Mouse (Mus musculus) cortical plate, adult 2 months (tissue): ENCODE data around the gene St8sia2. TPM values are rescaled to one million over a fixed set of nuclear protein-coding genes. Genes with fewer than 3 reads are reported as not detected.

Experiments
- H3K27ac ChIP-seq: fragments of 200-500 bp; 2 replicates; pipeline ENCODE4 v1.5.1; 2012; ENCODE audit warnings: low read length, control low read depth, inconsistent platforms; ENCODE audit not compliant: insufficient read depth
- H3K4me1 ChIP-seq: fragments of 200-500 bp; 2 replicates; pipeline ENCODE4 v1.6.1; 2011; ENCODE audit warnings: low read length; ENCODE audit not compliant: control insufficient read depth, insufficient read depth
- H3K4me3 ChIP-seq: fragments of 200-500 bp; 2 replicates; pipeline ENCODE4 v1.5.1; 2011; ENCODE audit warnings: mild to moderate bottlenecking, low read length, control low read depth; ENCODE audit not compliant: insufficient read depth
- CTCF ChIP-seq: fragments of 200-500 bp; IDR thresholded peaks from 2 replicates; pipeline ENCODE4 v1.5.1; 2011; ENCODE audit warnings: mild to moderate bottlenecking, control low read depth, low read length; ENCODE audit not compliant: insufficient read depth; ENCODE audit errors: extremely low read depth
- POLR2A ChIP-seq: fragments of 200-500 bp; IDR thresholded peaks from 2 replicates; pipeline ENCODE4 v1.6.1; 2011; ENCODE audit warnings: mild to moderate bottlenecking, low read length, control low read depth; ENCODE audit not compliant: insufficient read depth; ENCODE audit errors: extremely low read depth
- polyA plus RNA-seq: library from polyadenylated mRNA; depleted of rRNA; stranded (reverse); fragments of >200 nt; gene quantifications from 2 replicates; pipeline ENCODE4 v1.2.3, GENCODE M21; 2012

St8sia2 gene
- polyA plus RNA-seq, 1 experiment: 1.7 TPM

GRCm38 (mm10) chr7:74022571-74022970, 9.1 kb upstream of the St8sia2 start:
- H3K4me1 ChIP-seq: no peaks in the 10 kb centered on the region
- TF ChIP-seq POLR2A (no peak), CTCF (no peak)
- no peak overlapping the region for H3K27ac ChIP-seq
- no peak overlapping the region for H3K4me3 ChIP-seq

GRCm38 (mm10) chr7:74021771-74022170, 8.3 kb upstream of the St8sia2 start:
- H3K27ac ChIP-seq: no peak overlapping the region
- TF ChIP-seq POLR2A (no peak), CTCF (no peak)
- no peaks in the 10 kb centered on the region for H3K4me1 ChIP-seq
- no peak overlapping the region for H3K4me3 ChIP-seq

GRCm38 (mm10) chr7:74016613-74017012, 3.1 kb upstream of the St8sia2 start:
- Histone ChIP-seq H3K4me1 (no peaks in the 10 kb centered on the region; the same call in 1 of the 2 replicates), H3K27ac (no peak overlapping the region), H3K4me3 (no peak overlapping the region)
- TF ChIP-seq POLR2A (no peak), CTCF (0 out of 2 replicates have a peak, but pooled peaks have one; percentile 8)

- Histone ChIP-seq H3K4me3 (peak overlapping the region; percentile 36), H3K27ac (no peak overlapping the region), H3K4me1 (no peaks in the 10 kb centered on the region; the same call in 1 of the 2 replicates)
- TF ChIP-seq POLR2A (no peak), CTCF (no peak)
Measured at GRCm38 (mm10) chr7:74012858-74013600, 461 bp downstream of the St8sia2 start.

- TF ChIP-seq POLR2A (no peak), CTCF (no peak)
- Histone ChIP-seq H3K4me1 (no peaks in the 10 kb centered on the region; the same call in 1 of the 2 replicates), H3K4me3 (peak overlapping the region; percentile 36), H3K27ac (no peak overlapping the region)
Measured at GRCm38 (mm10) chr7:74011976-74012857, 1.3 kb downstream of the St8sia2 start.

GRCm38 (mm10) chr7:74008946-74009542, 4.4 kb downstream of the St8sia2 start:
- no peak for TF ChIP-seq CTCF
- no peak for TF ChIP-seq POLR2A
- H3K4me3 ChIP-seq: no peak overlapping the region
- H3K27ac ChIP-seq: no peak overlapping the region
- H3K4me1 ChIP-seq: peaks cover 2% of the 10 kb centered on the region

- Histone ChIP-seq H3K4me3 (no peak overlapping the region), H3K4me1 (peaks cover 2% of the 10 kb centered on the region; the same call in 1 of the 2 replicates), H3K27ac (no peak overlapping the region)
- TF ChIP-seq CTCF: no peak
- TF ChIP-seq POLR2A: no peak
Measured at GRCm38 (mm10) chr7:74006775-74007371, 6.6 kb downstream of the St8sia2 start.

- TF ChIP-seq POLR2A (no peak), CTCF (no peak)
- H3K4me1 ChIP-seq: peaks cover 2% of the 10 kb centered on the region; the same call in 1 of the 2 replicates
- no peak overlapping the region for H3K27ac ChIP-seq
- H3K4me3 ChIP-seq: no peak overlapping the region
Measured at GRCm38 (mm10) chr7:74006364-74006763, 7.1 kb downstream of the St8sia2 start.

GRCm38 (mm10) chr7:74000743-74001510, 12.6 kb downstream of the St8sia2 start:
- Histone ChIP-seq H3K4me1 (no peaks in the 10 kb centered on the region), H3K27ac (no peak overlapping the region), H3K4me3 (no peak overlapping the region)
- TF ChIP-seq POLR2A: no peak
- TF ChIP-seq CTCF: no peak
